Mouse (Mus musculus): Measurements from ENCODE around the gene Lifr. TPM values are rescaled to one million over a fixed set of nuclear protein-coding genes. Genes with fewer than 3 reads are reported as not detected.

The Lifr gene
- polyA plus RNA-seq, 1 experiment from 2014 or later, result 29.3 TPM

- no peak for ATAC-seq (replicated peaks; ENCODE audit: low FRiP score, low TSS enrichment, low read depth)
- no peak overlapping the region for H3K9ac ChIP-seq (ENCODE audit: low read length)
- no peaks in the 10 kb centered on the region for H3K36me3 ChIP-seq (ENCODE audit: control insufficient read depth, insufficient read depth, low read length)
- H3K27ac ChIP-seq (ENCODE audit: low read depth), result no peak overlapping the region
- no peaks in the 10 kb centered on the region for H3K9me3 ChIP-seq (ENCODE audit: control insufficient read depth, low read length)
- DNase-seq (ENCODE audit: low spot score), result no peak
- peaks cover 8% of the 10 kb centered on the region for H3K4me1 ChIP-seq (replicated peaks; ENCODE audit: control insufficient read depth, insufficient read depth, low read length)
- no peak overlapping the region for H3K4me2 ChIP-seq (ENCODE audit: low read length)
- no peak overlapping the region for H3K4me3 ChIP-seq (ENCODE audit: low read depth, low read length)
- H3K27me3 ChIP-seq (replicated peaks; ENCODE audit: control insufficient read depth, insufficient read depth, low read length), result no peaks in the 10 kb centered on the region
- WGBS, result 74% methylated on average over 7 of the region's 7 CpGs
Measured at GRCm38 (mm10) chr15:7115326-7116003, 25.1 kb downstream of the Lifr start.

GRCm38 (mm10) chr15:7116216-7116615 is 25.8 kb downstream of the Lifr start:
- DNase-seq (ENCODE audit: low spot score), result no peak
- H3K4me2 ChIP-seq (ENCODE audit: low read length), result no peak overlapping the region
- 75% methylated on average over 1 of the region's 1 CpGs for WGBS
- H3K36me3 ChIP-seq (ENCODE audit: control insufficient read depth, insufficient read depth, low read length), result no peaks in the 10 kb centered on the region
- H3K9ac ChIP-seq (ENCODE audit: low read length), result no peak overlapping the region
- no peak overlapping the region for H3K27ac ChIP-seq (ENCODE audit: low read depth)
- ATAC-seq (replicated peaks; ENCODE audit: low FRiP score, low TSS enrichment, low read depth), result no peak
- H3K9me3 ChIP-seq (ENCODE audit: control insufficient read depth, low read length), result no peaks in the 10 kb centered on the region
- H3K4me3 ChIP-seq (ENCODE audit: low read depth, low read length), result no peak overlapping the region
- peaks cover 8% of the 10 kb centered on the region for H3K4me1 ChIP-seq (replicated peaks; ENCODE audit: control insufficient read depth, insufficient read depth, low read length)
- H3K27me3 ChIP-seq (replicated peaks; ENCODE audit: control insufficient read depth, insufficient read depth, low read length), result no peaks in the 10 kb centered on the region

GRCm38 (mm10) chr15:7116699-7117098 is 26.3 kb downstream of the Lifr start:
- no peak overlapping the region for H3K9ac ChIP-seq (ENCODE audit: low read length)

GRCm38 (mm10) chr15:7117944-7118343 is 27.5 kb downstream of the Lifr start:
- Histone ChIP-seq H3K4me1 (replicated peaks; ENCODE audit: control insufficient read depth, insufficient read depth, low read length) (peaks cover 8% of the 10 kb centered on the region), H3K36me3 (ENCODE audit: control insufficient read depth, insufficient read depth, low read length) (no peaks in the 10 kb centered on the region), H3K27ac (ENCODE audit: low read depth) (no peak overlapping the region), H3K9me3 (ENCODE audit: control insufficient read depth, low read length) (no peaks in the 10 kb centered on the region), H3K9ac (ENCODE audit: low read length) (no peak overlapping the region), H3K4me2 (ENCODE audit: low read length) (no peak overlapping the region), H3K27me3 (replicated peaks; ENCODE audit: control insufficient read depth, insufficient read depth, low read length) (no peaks in the 10 kb centered on the region), H3K4me3 (ENCODE audit: low read depth, low read length) (no peak overlapping the region)
- DNase-seq (ENCODE audit: low spot score) (no peak), ATAC-seq (replicated peaks; ENCODE audit: low FRiP score, low TSS enrichment, low read depth) (no peak)
- WGBS, result 81% methylated on average over 6 of the region's 6 CpGs

More at GRCm38 (mm10) chr15:7116699-7117098, 26.3 kb downstream of the Lifr start:
- Histone ChIP-seq H3K27ac (ENCODE audit: low read depth) (no peak overlapping the region), H3K27me3 (replicated peaks; ENCODE audit: control insufficient read depth, insufficient read depth, low read length) (no peaks in the 10 kb centered on the region), H3K4me2 (ENCODE audit: low read length) (no peak overlapping the region), H3K9me3 (ENCODE audit: control insufficient read depth, low read length) (no peaks in the 10 kb centered on the region), H3K4me1 (replicated peaks; ENCODE audit: control insufficient read depth, insufficient read depth, low read length) (peaks cover 8% of the 10 kb centered on the region), H3K36me3 (ENCODE audit: control insufficient read depth, insufficient read depth, low read length) (no peaks in the 10 kb centered on the region), H3K4me3 (ENCODE audit: low read depth, low read length) (no peak overlapping the region)
- WGBS, result 71% methylated on average over 3 of the region's 3 CpGs
- DNase-seq (ENCODE audit: low spot score) (no peak), ATAC-seq (replicated peaks; ENCODE audit: low FRiP score, low TSS enrichment, low read depth) (no peak)

- Histone ChIP-seq H3K4me2 (ENCODE audit: low read length) (no peak overlapping the region), H3K36me3 (ENCODE audit: control insufficient read depth, insufficient read depth, low read length) (no peaks in the 10 kb centered on the region), H3K4me1 (replicated peaks; ENCODE audit: control insufficient read depth, insufficient read depth, low read length) (peaks cover 8% of the 10 kb centered on the region), H3K27me3 (replicated peaks; ENCODE audit: control insufficient read depth, insufficient read depth, low read length) (no peaks in the 10 kb centered on the region), H3K27ac (ENCODE audit: low read depth) (peak overlapping the region; percentile 7; the same call in 1 of the 2 replicates), H3K9me3 (ENCODE audit: control insufficient read depth, low read length) (no peaks in the 10 kb centered on the region), H3K4me3 (ENCODE audit: low read depth, low read length) (no peak overlapping the region), H3K9ac (ENCODE audit: low read length) (no peak overlapping the region)
- 13% methylated on average over 5 of the region's 5 CpGs for WGBS
- DNase-seq (ENCODE audit: low spot score) (no peak), ATAC-seq (replicated peaks; ENCODE audit: low FRiP score, low TSS enrichment, low read depth) (peak; percentile 71; the same call in 1 of the 2 replicates)
Measured at GRCm38 (mm10) chr15:7118849-7119248, 28.4 kb downstream of the Lifr start.

GRCm38 (mm10) chr15:7119930-7120512 is 29.6 kb downstream of the Lifr start:
- no peaks in the 10 kb centered on the region for H3K36me3 ChIP-seq (ENCODE audit: control insufficient read depth, insufficient read depth, low read length)
- DNase-seq (ENCODE audit: low spot score) (no peak), ATAC-seq (replicated peaks; ENCODE audit: low FRiP score, low TSS enrichment, low read depth) (no peak)
- H3K9ac ChIP-seq (ENCODE audit: low read length), result no peak overlapping the region
- H3K27ac ChIP-seq (ENCODE audit: low read depth), result no peak overlapping the region
- H3K4me2 ChIP-seq (ENCODE audit: low read length), result no peak overlapping the region
- H3K9me3 ChIP-seq (ENCODE audit: control insufficient read depth, low read length), result no peaks in the 10 kb centered on the region
- H3K27me3 ChIP-seq (replicated peaks; ENCODE audit: control insufficient read depth, insufficient read depth, low read length), result no peaks in the 10 kb centered on the region
- no peak overlapping the region for H3K4me3 ChIP-seq (ENCODE audit: low read depth, low read length)
- 42% methylated on average over 8 of the region's 8 CpGs for WGBS
- peaks cover 8% of the 10 kb centered on the region for H3K4me1 ChIP-seq (replicated peaks; ENCODE audit: control insufficient read depth, insufficient read depth, low read length)

GRCm38 (mm10) chr15:7123781-7124450 is 33.5 kb downstream of the Lifr start:
- Histone ChIP-seq H3K36me3 (ENCODE audit: control insufficient read depth, insufficient read depth, low read length) (no peaks in the 10 kb centered on the region), H3K4me1 (replicated peaks; ENCODE audit: control insufficient read depth, insufficient read depth, low read length) (peaks cover 9% of the 10 kb centered on the region), H3K27ac (ENCODE audit: low read depth) (no peak overlapping the region), H3K9me3 (ENCODE audit: control insufficient read depth, low read length) (no peaks in the 10 kb centered on the region), H3K9ac (ENCODE audit: low read length) (no peak overlapping the region), H3K27me3 (replicated peaks; ENCODE audit: control insufficient read depth, insufficient read depth, low read length) (no peaks in the 10 kb centered on the region), H3K4me2 (ENCODE audit: low read length) (no peak overlapping the region), H3K4me3 (ENCODE audit: low read depth, low read length) (no peak overlapping the region)
- no peak for DNase-seq (ENCODE audit: low spot score)
- no peak for ATAC-seq (replicated peaks; ENCODE audit: low FRiP score, low TSS enrichment, low read depth)
- 64% methylated on average over 5 of the region's 5 CpGs for WGBS

GRCm38 (mm10) chr15:7126171-7126570 is 35.8 kb downstream of the Lifr start:
- H3K4me3 ChIP-seq (ENCODE audit: low read depth, low read length), result no peak overlapping the region
- H3K4me2 ChIP-seq (ENCODE audit: low read length), result no peak overlapping the region
- peaks cover 14% of the 10 kb centered on the region for H3K4me1 ChIP-seq (replicated peaks; ENCODE audit: control insufficient read depth, insufficient read depth, low read length)
- H3K9ac ChIP-seq (ENCODE audit: low read length), result no peak overlapping the region
- no peaks in the 10 kb centered on the region for H3K9me3 ChIP-seq (ENCODE audit: control insufficient read depth, low read length)
- DNase-seq (ENCODE audit: low spot score) (no peak), ATAC-seq (replicated peaks; ENCODE audit: low FRiP score, low TSS enrichment, low read depth) (no peak)
- no peaks in the 10 kb centered on the region for H3K36me3 ChIP-seq (ENCODE audit: control insufficient read depth, insufficient read depth, low read length)
- WGBS, result 67% methylated on average over 1 of the region's 1 CpGs
- H3K27me3 ChIP-seq (replicated peaks; ENCODE audit: control insufficient read depth, insufficient read depth, low read length), result no peaks in the 10 kb centered on the region
- H3K27ac ChIP-seq (ENCODE audit: low read depth), result no peak overlapping the region

Data from intestine, embryonic 14.5 days (tissue).